Mouse (Mus musculus): Measurements from ENCODE around the gene Arvcf.
A peak's percentile ranks its signal among the peaks of the same experiment; 100 is the strongest.

The Arvcf gene

DNA sequence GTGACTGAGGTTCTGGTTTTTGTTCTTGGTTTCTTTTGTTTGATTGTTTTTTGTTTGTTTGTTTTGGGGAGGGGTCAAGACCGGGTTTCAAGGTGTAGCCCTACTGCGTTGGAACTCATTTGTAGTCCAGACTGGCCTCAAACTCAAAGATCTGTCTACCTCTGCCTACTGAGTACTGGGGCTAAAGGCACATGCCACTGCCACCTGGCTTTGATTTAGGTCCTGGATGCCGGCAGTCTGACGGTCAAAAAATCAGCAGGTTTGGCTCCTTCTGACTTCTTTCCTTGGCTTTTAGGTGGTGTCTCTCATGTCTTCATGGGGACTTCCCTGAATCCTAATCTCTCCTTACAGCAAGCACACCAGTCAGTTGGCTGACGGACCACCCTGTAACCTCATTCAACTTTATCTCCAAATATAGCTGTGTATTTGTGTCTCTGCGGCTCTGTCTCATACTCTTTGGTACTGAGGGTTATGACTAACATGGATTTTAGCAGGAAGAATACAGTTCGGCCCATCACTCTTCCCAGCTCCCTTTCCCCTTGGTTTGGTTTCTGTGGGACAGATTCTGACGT lies 82.7 kb downstream of the Arvcf start:
- no peak for DNase-seq (ENCODE audit: low spot score)

GRCm38 (mm10) chr16:18433341-18433920 lies 85.4 kb downstream of the Arvcf start:
- no peak for DNase-seq (ENCODE audit: low spot score)

- DNase-seq (ENCODE audit: low spot score): no peak
Observed at GRCm38 (mm10) chr16:18436128-18436527, 88.1 kb downstream of the Arvcf start.

DNA sequence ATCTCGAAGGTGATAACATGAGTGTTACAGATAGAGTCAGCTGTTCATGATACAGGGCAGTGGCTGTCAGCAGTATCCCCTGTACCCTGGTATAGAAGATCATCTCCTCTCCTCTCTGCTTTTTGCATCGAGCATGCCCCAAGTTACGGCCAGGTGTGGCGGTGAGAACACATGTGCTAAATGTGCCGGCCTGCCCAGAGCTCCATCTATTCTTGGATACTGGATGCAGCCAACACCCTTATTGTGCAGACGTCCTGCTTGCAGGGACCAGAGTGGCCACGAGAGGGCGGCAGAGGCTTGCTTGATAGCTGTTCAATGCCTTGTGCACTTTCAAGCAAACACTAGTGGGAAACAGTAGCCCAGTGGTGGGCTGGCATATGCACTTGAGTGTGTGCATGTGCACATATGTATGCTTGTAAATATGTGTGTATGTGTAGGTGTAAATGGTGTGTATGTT lies 95.4 kb downstream of the Arvcf start:
- DNase-seq (ENCODE audit: low spot score): peak; percentile 95

DNA sequence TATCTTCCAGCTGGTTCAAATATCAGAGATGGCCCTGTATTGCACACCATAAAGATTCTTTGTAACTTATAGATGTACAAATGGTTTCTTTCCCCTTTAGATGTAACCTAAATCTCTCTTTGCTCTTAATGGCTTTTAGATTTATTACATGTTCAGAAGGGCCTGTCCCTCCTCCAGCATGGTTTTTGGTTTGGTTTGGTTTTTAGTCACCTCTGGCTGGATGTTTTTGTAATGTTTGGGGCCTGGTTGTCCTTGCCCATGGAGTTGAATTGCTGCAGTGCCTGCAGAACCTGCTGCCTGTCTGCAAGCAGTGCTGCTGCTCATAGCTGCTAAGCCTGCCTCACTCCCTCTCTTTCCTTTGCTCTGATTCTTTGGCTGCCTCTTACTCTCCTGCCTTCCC lies 99.3 kb downstream of the Arvcf start:
- no peak for DNase-seq (ENCODE audit: low spot score)

- DNase-seq (ENCODE audit: low spot score): no peak
Observed at GRCm38 (mm10) chr16:18448104-18448503, 100.1 kb downstream of the Arvcf start.

DNA sequence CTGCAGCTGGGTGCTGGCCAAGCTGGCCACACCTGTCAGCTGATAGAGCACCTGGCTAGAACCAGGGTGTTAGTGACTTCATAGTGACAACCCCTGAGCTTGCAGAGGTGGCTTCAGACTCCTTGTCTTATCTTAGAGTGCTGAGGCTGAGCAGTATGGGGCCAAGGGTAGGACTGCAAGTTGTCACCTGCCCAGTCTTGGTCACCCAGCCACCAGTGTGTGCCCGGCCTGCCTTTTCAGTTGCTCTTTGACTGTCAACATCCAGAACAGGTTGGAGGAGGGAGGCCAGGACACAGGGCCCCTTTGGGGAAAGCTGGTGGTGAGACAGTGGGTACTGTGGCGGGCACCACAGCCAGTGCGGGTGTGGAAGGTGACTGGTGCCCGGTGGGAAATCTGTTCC lies 101.0 kb downstream of the Arvcf start:
- peak; percentile 62 for DNase-seq (ENCODE audit: low spot score)

GRCm38 (mm10) chr16:18451486-18452181 lies 103.7 kb downstream of the Arvcf start:
- DNase-seq (ENCODE audit: low spot score): no peak

DNA sequence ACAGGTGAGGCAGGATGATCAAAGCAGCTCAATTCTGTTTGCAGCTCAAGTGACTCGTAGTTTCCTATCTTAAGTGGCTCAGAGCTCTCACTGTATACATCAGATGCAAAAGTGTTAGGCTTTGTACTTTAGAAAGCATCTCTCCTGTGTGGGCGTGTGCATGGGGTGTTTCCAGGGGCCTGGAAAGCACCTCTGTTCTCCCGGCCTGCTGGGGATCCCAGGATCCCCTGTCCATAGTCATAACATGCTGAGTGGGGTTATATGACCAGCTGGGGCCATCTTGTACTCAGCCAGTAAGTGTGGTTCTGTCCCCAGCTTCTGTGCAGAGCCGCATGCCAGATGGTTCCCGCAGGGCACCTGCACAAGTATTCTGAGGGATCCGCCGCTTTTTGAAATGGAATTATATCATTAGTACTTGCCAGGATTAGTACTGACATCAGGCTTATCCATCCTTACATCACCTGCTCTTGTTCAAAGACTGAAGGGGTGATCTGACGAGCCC lies 104.4 kb downstream of the Arvcf start:
- no peak for DNase-seq (ENCODE audit: low spot score)

- DNase-seq (ENCODE audit: low spot score): no peak
Observed at GRCm38 (mm10) chr16:18453846-18454245, 105.9 kb downstream of the Arvcf start.

DNA sequence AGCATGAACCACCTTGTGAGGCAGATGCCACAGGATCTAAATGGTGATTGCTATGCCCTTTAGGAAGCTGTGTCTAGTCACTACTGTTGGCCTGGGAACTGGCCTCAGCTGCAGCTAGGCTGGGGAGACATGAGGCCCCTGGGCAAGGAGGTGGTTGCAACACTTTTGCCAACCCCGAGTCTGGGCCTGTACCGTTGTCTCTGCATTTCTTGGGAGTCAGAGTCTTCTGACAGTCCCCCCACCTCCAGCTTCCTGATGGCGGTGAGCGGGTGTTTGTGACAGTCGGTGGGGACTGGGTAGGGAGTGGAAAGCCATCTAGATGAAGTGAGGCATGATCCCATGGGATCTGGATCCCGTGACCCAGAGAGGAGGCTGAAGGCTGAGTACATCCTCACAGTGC lies 107.4 kb downstream of the Arvcf start:
- no peak for DNase-seq (ENCODE audit: low spot score)
